9 mouse cellular contexts compared by ENCODE assay signal in the genomic region with DNA sequence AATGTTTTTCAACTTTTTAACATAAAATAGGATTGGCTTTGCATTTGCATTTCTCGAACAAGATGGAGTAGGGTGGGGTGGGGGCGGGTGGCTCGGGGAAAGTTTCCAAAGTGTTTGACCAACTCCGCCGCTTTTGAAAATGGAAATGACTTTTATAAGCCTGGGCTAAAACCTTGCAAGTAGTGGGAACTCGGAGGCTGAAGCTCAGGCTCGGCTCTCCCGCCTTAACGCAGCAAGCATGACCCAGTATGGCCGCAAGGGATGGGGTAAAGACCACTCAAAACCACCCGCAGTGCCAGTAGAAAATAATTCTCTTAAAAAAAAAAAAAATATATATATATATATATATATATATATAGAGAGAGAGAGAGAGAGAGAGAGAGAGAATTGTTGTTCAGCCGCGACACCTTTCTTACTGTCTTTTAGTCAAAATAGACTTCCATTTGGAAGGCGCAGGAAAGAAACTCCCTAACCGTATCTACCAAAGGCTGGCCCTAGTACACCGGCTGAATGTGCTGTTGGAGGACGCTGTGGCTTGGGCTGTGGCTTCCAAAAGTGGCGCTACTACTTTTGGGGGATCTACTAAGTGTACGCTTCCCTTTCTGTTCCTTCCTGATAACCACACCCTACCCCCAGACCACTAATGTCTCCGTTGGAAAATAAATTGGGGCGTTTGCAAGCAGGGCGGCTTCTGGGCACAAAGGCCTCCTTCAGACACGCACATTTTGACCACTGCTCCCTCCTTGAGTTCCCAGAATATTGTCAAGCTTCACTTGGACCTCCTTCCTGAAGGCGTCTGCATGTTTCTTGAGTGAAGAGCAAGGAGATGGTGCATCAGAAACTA.
DNase-seq lines count a peak whose midpoint lies in the region; ATAC-seq and TF ChIP-seq lines count a peak whose summit lies in the region.
"Had no signal": no experiment of that assay in that cellular context is flagged by ENCODE, and none has a peak within 500 bp of the region (broad histone marks: within the 10 kb centered on the region; RNA-seq: fewer than 3 reads in every experiment).

No protein-coding gene starts in this region.

- H3K27ac ChIP-seq in lung, embryonic 14.5 days (ENCODE audit: low read depth), result no peak overlapping the region
- peak overlapping the region; percentile 64 for H3K27ac ChIP-seq in hindbrain, embryonic 10.5 days
- H3K27ac ChIP-seq in stomach, postnatal 0 days (replicated peaks), result no peak overlapping the region

- no peaks in the 10 kb centered on the region for H3K9me3 ChIP-seq in lung, embryonic 14.5 days (ENCODE audit: low read depth, low read length)
- no peaks in the 10 kb centered on the region for H3K9me3 ChIP-seq in hindbrain, embryonic 10.5 days
- no peaks in the 10 kb centered on the region for H3K9me3 ChIP-seq in stomach, postnatal 0 days (ENCODE audit: control insufficient read depth, low read length)

- peak overlapping the region; percentile 40 for H3K4me2 ChIP-seq in lung, embryonic 14.5 days
- H3K4me2 ChIP-seq in stomach, postnatal 0 days (replicated peaks; ENCODE audit: low read depth), result peak overlapping the region; percentile 11; the same call in 1 of the 2 replicates

- WGBS in lung, embryonic 14.5 days, result 10% methylated on average over 24 of the region's 24 CpGs
- WGBS in hindbrain, embryonic 10.5 days, result 3% methylated on average over 24 of the region's 24 CpGs
- 16% methylated on average over 24 of the region's 24 CpGs for WGBS in stomach, postnatal 0 days

- no peak for ATAC-seq in lung, embryonic 14.5 days (ENCODE audit: insufficient read depth)
- ATAC-seq in megakaryocyte, adult 5-6 weeks (ENCODE audit: poor library complexity, severe bottlenecking), result peak; percentile 33; the same call in 1 of the 2 replicates
- no peak for ATAC-seq in stomach, postnatal 0 days (ENCODE audit: low FRiP score, low TSS enrichment)
- ATAC-seq: Patski had no signal

- peaks cover 47% of the 10 kb centered on the region for H3K27me3 ChIP-seq in lung, embryonic 14.5 days (ENCODE audit: insufficient read depth, low read length)
- H3K27me3 ChIP-seq in hindbrain, embryonic 10.5 days (ENCODE audit: insufficient read depth, poor library complexity, severe bottlenecking), result peaks cover 98% of the 10 kb centered on the region
- no peaks in the 10 kb centered on the region for H3K27me3 ChIP-seq in stomach, postnatal 0 days (ENCODE audit: control insufficient read depth, insufficient read depth, low read length)

- no peak overlapping the region for H3K9ac ChIP-seq in lung, embryonic 14.5 days
- H3K9ac ChIP-seq in stomach, postnatal 0 days (ENCODE audit: low read length), result no peak overlapping the region

- no peak for TF ChIP-seq EP300 in stomach, postnatal 0 days (optimal IDR thresholded peaks at IDR 0.05)

- H3K4me3 ChIP-seq in lung, embryonic 14.5 days (ENCODE audit: low read depth, low read length), result peak overlapping the region; percentile 10; the same call in 1 of the 2 replicates
- peak overlapping the region; percentile 35 for H3K4me3 ChIP-seq in hindbrain, embryonic 10.5 days
- no peak overlapping the region for H3K4me3 ChIP-seq in stomach, postnatal 0 days (ENCODE audit: low read depth, low read length)
- H3K4me3 ChIP-seq: myocyte had no signal

- no peak for TF ChIP-seq CTCF in lung, embryonic 14.5 days (IDR thresholded peaks at IDR 0.05; ENCODE audit: low read depth)
- no peak for TF ChIP-seq CTCF in stomach, postnatal 0 days (IDR thresholded peaks at IDR 0.05; ENCODE audit: low read depth)

- no peaks in the 10 kb centered on the region for H3K4me1 ChIP-seq in lung, embryonic 14.5 days (ENCODE audit: insufficient read depth)
- peaks cover 34% of the 10 kb centered on the region for H3K4me1 ChIP-seq in hindbrain, embryonic 10.5 days (replicated peaks)
- no peaks in the 10 kb centered on the region for H3K4me1 ChIP-seq in stomach, postnatal 0 days (replicated peaks; ENCODE audit: control insufficient read depth, insufficient read depth)

- DNase-seq in lung, embryonic 14.5 days, result peak; percentile 10
- no peak for DNase-seq in lung, postnatal 10 days
- peak; percentile 37 for DNase-seq in hindbrain, embryonic 10.5 days (ENCODE audit: low spot score)
- no peak for DNase-seq in stomach, postnatal 0 days (ENCODE audit: low spot score)
- no peak for DNase-seq in cerebellum, adult 11 months
- no peak for DNase-seq in right cerebral cortex, postnatal 4 days

- no peaks in the 10 kb centered on the region for H3K36me3 ChIP-seq in lung, embryonic 14.5 days (ENCODE audit: insufficient read depth)
- no peaks in the 10 kb centered on the region for H3K36me3 ChIP-seq in hindbrain, embryonic 10.5 days
- no peaks in the 10 kb centered on the region for H3K36me3 ChIP-seq in stomach, postnatal 0 days (ENCODE audit: control insufficient read depth, insufficient read depth, low read length)

Comparison
In these comparisons a context has a peak if more than half of its experiments do, and no peak if none do; other contexts are left out.
1. DNase-seq: peak in lung, embryonic 14.5 days (single experiment) and hindbrain, embryonic 10.5 days (single experiment); none in lung, postnatal 10 days (single experiment), stomach, postnatal 0 days (single experiment), cerebellum, adult 11 months (single experiment) and right cerebral cortex, postnatal 4 days (single experiment).